Mouse (Mus musculus) ES-Bruce4 (cell line): ENCODE data around the gene Rabggta.

Experiments
- CTCF ChIP-seq: IDR thresholded peaks from one replicate; pipeline ENCODE4 v1.8.1; 2011; ENCODE audit warnings: low read depth, low read length
- EP300 ChIP-seq: IDR thresholded peaks from 2 replicates; pipeline ENCODE4 v1.6.1; 2011; ENCODE audit warnings: low read depth, low read length; ENCODE audit not compliant: insufficient read depth
- POLR2A ChIP-seq: IDR thresholded peaks from one replicate; pipeline ENCODE4 v1.8.1; 2011; ENCODE audit warnings: low read length; ENCODE audit not compliant: insufficient read depth

- TF ChIP-seq POLR2A (peak; percentile 55), CTCF (peak; percentile 70), EP300 (0 out of 2 replicates have a peak, but pooled peaks have one; percentile 39)
Measured at GRCm38 (mm10) chr14:55681160-55682117, 40.6 kb downstream of the Rabggta start, which contains the start of gene Tinf2.
